Mouse (Mus musculus) brain, embryonic 14.5 days (tissue): ENCODE measurements around the gene Prkca.

ENCODE experiments used
- CTCF ChIP-seq: fragments of 200-500 bp; IDR thresholded peaks from 2 replicates; pipeline ENCODE4 v1.5.1; 2012; ENCODE audit warnings: inconsistent platforms, mild to moderate bottlenecking, moderate library complexity, borderline replicate concordance; ENCODE audit not compliant: insufficient read depth, insufficient read length; ENCODE audit errors: extremely low read depth
- POLR2A ChIP-seq: fragments of 200-500 bp; IDR thresholded peaks from 2 replicates; pipeline ENCODE4 v1.6.1; 2012; ENCODE audit warnings: mild to moderate bottlenecking, inconsistent platforms, borderline replicate concordance; ENCODE audit not compliant: poor library complexity, insufficient read depth, insufficient read length, severe bottlenecking; ENCODE audit errors: extremely low read depth

DNA sequence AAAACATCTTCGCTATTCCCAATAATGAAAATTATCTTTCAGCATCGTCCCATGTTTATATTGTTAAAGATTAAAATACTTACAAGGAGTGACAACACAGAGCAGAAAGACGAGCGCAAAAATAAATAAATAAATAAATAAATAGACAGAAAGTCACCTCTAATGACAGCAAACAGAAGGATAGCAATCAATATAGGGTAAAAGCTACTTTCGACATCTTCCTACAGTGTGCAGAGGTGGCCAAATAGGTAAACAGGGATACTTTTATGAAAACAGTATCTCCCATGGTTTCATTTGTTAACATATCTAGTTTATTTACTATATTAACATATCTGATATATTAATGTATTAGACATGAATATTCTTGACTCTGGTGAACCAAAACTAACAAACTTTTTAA lies 35.5 kb downstream of the Prkca start:
- TF ChIP-seq CTCF (no peak), POLR2A (no peak)
